Mouse (Mus musculus) ovary, adult 18-20 months (tissue): Measurements from ENCODE around the gene Bcr.

Source experiments
- DNase-seq: peaks from one replicate; pipeline ENCODE4 v3.0.0; 2022; ENCODE audit warnings: low spot score, mixed read lengths

Gene Bcr

GRCm38 (mm10) chr10:75058336-75058735 is 2.1 kb upstream of the Bcr start:
- DNase-seq, result no peak

GRCm38 (mm10) chr10:75058761-75059395 is 1.5 kb upstream of the Bcr start:
- no peak for DNase-seq

DNA sequence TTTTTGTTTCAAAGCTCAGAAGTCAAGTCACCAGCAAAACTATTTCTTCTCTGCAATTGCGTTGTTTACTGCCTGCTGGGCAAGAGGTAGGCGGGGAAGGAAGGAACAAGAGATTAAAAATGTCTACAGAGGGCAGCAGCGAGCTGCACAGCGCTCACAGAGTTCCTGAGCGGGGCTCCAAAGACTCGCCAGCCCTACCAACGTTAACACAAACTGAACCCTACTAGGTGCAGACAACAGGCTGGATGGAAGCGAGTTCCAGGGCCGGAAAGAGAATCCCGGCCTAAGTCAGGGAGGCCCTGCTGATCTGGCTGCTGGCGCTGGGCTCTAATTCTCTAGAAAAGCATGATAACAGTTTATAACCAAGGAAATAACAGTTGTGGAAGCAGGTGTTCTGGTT is 996 bp upstream of the Bcr start:
- no peak for DNase-seq

GRCm38 (mm10) chr10:75060843-75061235 is 447 bp downstream of the Bcr start:
- no peak for DNase-seq

GRCm38 (mm10) chr10:75061341-75062188 is 1.2 kb downstream of the Bcr start:
- DNase-seq, result no peak

GRCm38 (mm10) chr10:75062189-75062561 is 1.8 kb downstream of the Bcr start:
- no peak for DNase-seq

- DNase-seq, result no peak
Measured at GRCm38 (mm10) chr10:75062621-75063020, 2.2 kb downstream of the Bcr start.

- no peak for DNase-seq
Measured at GRCm38 (mm10) chr10:75063301-75063965, 3.0 kb downstream of the Bcr start.

DNA sequence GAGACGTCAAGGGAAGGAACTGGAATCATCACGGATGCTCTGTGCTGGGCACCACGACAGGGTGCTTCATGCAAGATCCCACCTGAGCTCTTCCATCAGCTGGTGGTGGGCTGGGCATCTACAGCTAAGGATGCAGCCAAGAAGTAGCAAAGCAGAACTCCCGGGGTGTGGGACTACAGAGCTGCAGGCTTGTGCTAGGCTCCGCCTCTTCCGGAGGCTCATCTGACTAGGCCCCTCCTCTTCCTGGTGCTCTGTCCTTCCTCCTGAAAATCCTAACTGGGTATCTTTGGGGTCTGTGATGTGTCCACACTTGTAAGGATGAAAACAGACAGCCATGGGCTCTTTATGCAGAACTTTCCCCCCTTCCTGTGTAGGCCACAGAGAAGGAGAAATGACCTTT is 5.3 kb downstream of the Bcr start:
- no peak for DNase-seq

- DNase-seq, result no peak
Measured at GRCm38 (mm10) chr10:75067446-75067845, 7.1 kb downstream of the Bcr start.

DNA sequence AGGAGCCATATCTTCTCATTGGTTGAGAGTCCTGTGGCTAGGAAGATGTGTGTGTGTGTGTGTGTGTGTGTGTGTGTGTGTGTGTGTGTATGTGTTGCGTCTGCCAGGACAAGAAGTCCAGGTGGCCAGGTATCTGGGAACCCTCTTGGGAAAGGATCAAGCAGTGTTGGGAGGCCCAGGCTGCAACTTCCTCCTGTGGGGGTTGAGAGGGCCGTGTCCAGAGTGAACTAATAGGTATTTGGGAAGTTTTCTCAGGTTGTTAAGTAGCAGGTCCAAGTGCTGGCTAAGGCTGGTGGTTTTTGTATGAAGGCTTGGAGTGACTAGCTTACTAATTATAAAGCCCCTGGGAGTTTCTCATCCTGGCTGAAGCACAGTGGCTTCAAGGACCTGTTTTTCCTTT is 7.7 kb downstream of the Bcr start:
- no peak for DNase-seq

- DNase-seq, result no peak
Measured at GRCm38 (mm10) chr10:75068624-75069328, 8.4 kb downstream of the Bcr start.

DNA sequence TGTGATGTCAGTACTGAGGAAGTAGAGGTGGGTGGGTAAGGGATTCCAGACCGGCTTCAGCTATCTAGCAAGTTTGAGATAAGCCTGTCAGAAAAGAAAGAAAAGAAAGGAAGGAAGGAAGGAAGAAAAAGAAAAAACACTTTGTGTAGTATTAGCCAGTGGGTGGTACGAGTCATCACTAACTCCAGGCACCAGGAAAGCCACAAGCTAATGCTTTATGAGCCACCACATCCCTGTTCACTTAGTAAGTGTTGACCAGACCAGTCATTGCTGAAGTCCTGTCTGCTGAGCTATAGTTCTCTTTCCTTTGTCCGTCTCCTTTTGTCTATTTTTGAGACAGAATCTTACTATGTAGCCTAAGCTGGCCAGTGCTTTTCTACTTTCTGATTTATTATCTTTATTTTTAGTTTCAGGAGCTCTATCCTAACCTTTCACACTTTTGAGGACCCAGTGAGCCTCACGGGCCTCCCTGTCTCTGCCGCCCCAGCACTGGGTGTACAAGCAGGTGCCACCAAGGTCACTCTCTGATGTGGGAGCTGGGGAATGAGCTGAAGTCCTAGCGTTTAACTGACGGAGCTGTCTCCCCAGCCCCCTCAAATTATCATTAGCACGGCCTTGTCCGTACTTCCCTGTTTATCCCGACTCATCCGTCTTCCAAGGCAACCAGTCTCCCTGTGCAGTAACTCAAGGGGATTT is 10.0 kb downstream of the Bcr start:
- DNase-seq, result peak; percentile 68

- no peak for DNase-seq
Measured at GRCm38 (mm10) chr10:75075665-75076064, 15.3 kb downstream of the Bcr start.

DNA sequence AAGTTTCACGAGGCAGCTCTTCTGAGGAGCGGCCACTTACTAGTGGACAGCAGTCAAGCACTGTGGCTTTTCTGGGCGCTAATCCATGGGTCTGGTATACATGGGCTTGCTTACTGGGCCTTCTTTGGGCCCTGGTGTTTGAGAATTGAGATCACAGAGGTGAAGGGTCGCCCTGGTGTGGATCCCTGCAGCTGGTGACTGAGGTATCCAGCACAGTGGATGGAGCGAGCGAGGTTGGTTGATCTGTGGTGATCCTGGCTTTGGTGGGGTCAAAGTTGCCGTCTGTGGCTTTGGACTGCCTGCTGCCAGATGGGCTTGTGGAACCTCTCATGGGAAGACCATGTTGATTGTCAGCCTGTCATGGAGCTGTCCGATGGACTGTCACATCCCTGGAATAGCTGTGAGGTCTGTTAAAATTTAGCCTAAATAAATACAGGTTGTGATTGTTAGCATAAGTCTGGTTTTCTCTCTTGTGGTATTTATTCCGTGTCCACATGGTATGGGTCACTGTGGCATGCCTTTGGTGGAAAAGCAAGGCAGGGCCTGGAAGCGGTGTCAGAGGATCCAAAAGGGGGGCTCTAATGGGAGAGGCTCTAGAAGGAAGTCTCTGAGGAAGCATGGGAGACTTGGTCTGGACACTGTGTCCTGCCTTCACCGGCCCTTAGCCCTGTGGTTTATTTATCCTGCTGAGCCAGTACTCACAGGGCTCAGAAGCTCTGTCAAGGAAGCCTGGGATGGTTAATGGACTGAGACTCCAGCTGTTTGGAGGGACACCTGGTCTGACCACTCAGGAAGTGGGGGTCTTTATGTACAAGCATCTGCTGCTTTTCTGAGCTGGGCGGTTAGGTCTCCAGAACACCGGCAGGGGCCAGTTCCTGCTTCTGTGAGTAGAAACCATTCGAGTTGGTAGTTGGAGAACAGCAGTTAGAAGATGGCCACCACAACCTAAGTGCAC is 18.1 kb downstream of the Bcr start:
- DNase-seq, result no peak

DNA sequence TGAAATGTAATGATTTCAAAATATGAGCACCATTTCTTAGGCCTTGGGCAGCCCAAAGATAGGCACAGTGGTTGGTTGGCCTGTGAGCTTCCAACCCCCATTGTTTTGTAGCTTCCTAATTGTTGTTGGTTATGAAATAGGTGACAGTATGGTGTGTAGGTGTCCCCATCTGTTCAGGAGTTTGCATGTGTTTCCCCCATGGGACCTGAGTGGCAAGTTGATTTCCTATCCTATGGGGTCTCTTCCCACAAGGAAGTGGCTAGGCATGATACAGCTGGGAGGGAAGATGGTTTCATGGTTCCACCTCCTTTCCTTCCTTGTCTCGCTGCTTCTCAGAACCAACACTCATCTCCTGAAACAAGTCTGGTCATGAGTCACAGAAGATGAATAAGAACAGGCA is 24.9 kb downstream of the Bcr start:
- DNase-seq, result no peak

GRCm38 (mm10) chr10:75088471-75088870 is 28.1 kb downstream of the Bcr start:
- DNase-seq, result no peak

DNA sequence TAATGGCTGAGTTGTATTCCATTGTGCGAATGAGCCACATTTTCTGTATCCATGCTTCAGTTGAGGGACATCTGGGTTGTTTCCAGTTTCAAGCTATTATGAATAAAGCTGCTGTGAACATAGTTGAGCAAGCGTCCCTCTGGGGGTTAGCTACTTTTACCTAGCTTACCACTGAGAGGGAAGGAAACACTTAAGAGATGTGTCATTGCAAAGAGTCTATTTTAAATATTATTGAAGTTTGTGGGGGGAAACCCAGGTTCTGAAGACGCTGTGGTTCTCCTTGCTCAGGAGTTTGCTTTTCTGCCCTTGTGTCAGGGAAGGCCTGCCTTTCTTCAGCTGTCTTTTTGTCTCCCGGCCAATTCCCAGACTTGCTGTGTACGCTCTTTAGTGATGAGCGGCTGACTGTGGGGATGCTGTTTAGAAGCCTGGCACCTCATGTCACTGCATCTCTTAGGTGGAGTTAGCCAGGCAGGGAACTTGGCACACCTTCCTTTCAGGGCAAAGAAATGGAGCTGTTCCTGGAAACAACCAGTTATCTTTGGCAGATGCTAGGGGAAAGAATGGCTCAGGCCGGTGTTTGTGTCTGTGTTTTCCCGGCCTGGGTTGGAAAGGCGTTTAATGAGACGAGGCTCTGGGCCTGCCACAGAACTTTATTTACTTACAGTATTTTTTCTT is 31.2 kb downstream of the Bcr start:
- DNase-seq, result no peak

GRCm38 (mm10) chr10:75093252-75093987 is 33.0 kb downstream of the Bcr start:
- DNase-seq, result no peak
